Mouse (Mus musculus) cerebellum, adult 18-20 months (tissue): Measurements from ENCODE around the gene Olfr1340.

Experiments used
- DNase-seq, 2 experiments: peaks; one replicate each; pipeline ENCODE4 v3.0.0; 2021

Gene Olfr1340

GRCm38 (mm10) chr4:118719838-118720237 is at the start of gene Olfr1340:
Gene Olfr1340, plus strand, starts transcription at chr4:118720138.
- DNase-seq = no peak

- DNase-seq = no peak
Observed at GRCm38 (mm10) chr4:118687086-118687485, 32.9 kb upstream of the Olfr1340 start.

- no peak for DNase-seq
Observed at GRCm38 (mm10) chr4:118692412-118692973, 27.4 kb upstream of the Olfr1340 start, which contains the start of gene Olfr1342. Gene Olfr1342, minus strand, starts transcription at chr4:118692756.

- DNase-seq = no peak
Observed at GRCm38 (mm10) chr4:118693812-118694211, 26.1 kb upstream of the Olfr1340 start.

GRCm38 (mm10) chr4:118703223-118703622 is 16.7 kb upstream of the Olfr1340 start, which contains the start of gene Olfr1341:
Gene Olfr1341, plus strand, starts transcription at chr4:118703523.
- no peak for DNase-seq

GRCm38 (mm10) chr4:118708086-118708485 is 11.9 kb upstream of the Olfr1340 start:
- no peak for DNase-seq

- DNase-seq = no peak
Observed at GRCm38 (mm10) chr4:118711656-118712055, 8.3 kb upstream of the Olfr1340 start.

GRCm38 (mm10) chr4:118721742-118722483 is 2.0 kb downstream of the Olfr1340 start:
- DNase-seq = no peak

- DNase-seq = no peak
Observed at GRCm38 (mm10) chr4:118731875-118732274, 11.9 kb downstream of the Olfr1340 start, which contains the start of gene Olfr1339. Gene Olfr1339, plus strand, starts transcription at chr4:118732175.

- DNase-seq = no peak
Observed at GRCm38 (mm10) chr4:118739574-118739973, 19.6 kb downstream of the Olfr1340 start.

- DNase-seq = no peak
Observed at GRCm38 (mm10) chr4:118740988-118741698, 21.2 kb downstream of the Olfr1340 start.

- no peak for DNase-seq
Observed at GRCm38 (mm10) chr4:118741881-118742280, 21.9 kb downstream of the Olfr1340 start.

GRCm38 (mm10) chr4:118758637-118759036 is 38.7 kb downstream of the Olfr1340 start, which contains the start of gene Olfr1338:
Gene Olfr1338, minus strand, starts transcription at chr4:118758737.
- DNase-seq = no peak
